13 mouse cellular contexts compared by ENCODE assay signal in genomic region chr3:28555795-28556570, GRCm38 (mm10).
DNase-seq lines count a peak whose midpoint lies in the region; ATAC-seq and TF ChIP-seq lines count a peak whose summit lies in the region.
"Had no signal": no experiment of that assay in that cellular context is flagged by ENCODE, and none has a peak within 500 bp of the region (broad histone marks: within the 10 kb centered on the region; RNA-seq: fewer than 3 reads in every experiment).

No protein-coding gene starts in this region.

- peak; percentile 82 for DNase-seq in heart, adult 11 months
- DNase-seq in heart, postnatal 14 days: no peak
- DNase-seq in lung, postnatal 4 days: no peak
- no peak for DNase-seq in stomach, postnatal 0 days (ENCODE audit: low spot score)
- DNase-seq in frontal cortex, postnatal 14 days (ENCODE audit: low spot score in 2 of 2): no peak
- DNase-seq: cerebellum, adult 8-10 months; gastrocnemius, postnatal 36 days; kidney, adult 18-20 months had no signal

- H3K36me3 ChIP-seq in lung, embryonic 15.5 days: no peaks in the 10 kb centered on the region
- no peaks in the 10 kb centered on the region for H3K36me3 ChIP-seq in forebrain, embryonic 16.5 days (ENCODE audit: control insufficient read depth, insufficient read depth)
- H3K36me3 ChIP-seq in stomach, postnatal 0 days (ENCODE audit: control insufficient read depth, insufficient read depth, low read length): no peaks in the 10 kb centered on the region
- H3K36me3 ChIP-seq: hindbrain, embryonic 10.5 days had no signal

- H3K9me3 ChIP-seq in lung, embryonic 15.5 days: no peaks in the 10 kb centered on the region
- no peaks in the 10 kb centered on the region for H3K9me3 ChIP-seq in forebrain, embryonic 16.5 days (ENCODE audit: control insufficient read depth, low read length)
- H3K9me3 ChIP-seq in stomach, postnatal 0 days (ENCODE audit: control insufficient read depth, low read length): no peaks in the 10 kb centered on the region
- H3K9me3 ChIP-seq: hindbrain, embryonic 10.5 days had no signal

- no peak for ATAC-seq in lung, embryonic 15.5 days (ENCODE audit: borderline replicate concordance, extremely low read depth, low FRiP score, low TSS enrichment)
- ATAC-seq in forebrain, embryonic 16.5 days: no peak
- no peak for ATAC-seq in stomach, postnatal 0 days (ENCODE audit: low FRiP score, low TSS enrichment)

- no peak overlapping the region for H3K4me2 ChIP-seq in lung, embryonic 15.5 days
- H3K4me2 ChIP-seq in forebrain, embryonic 16.5 days (ENCODE audit: low read length): no peak overlapping the region
- no peak overlapping the region for H3K4me2 ChIP-seq in stomach, postnatal 0 days (replicated peaks; ENCODE audit: low read depth)

- no peak for TF ChIP-seq EP300 in stomach, postnatal 0 days (optimal IDR thresholded peaks at IDR 0.05)

- 0 out of 2 replicates have a peak overlapping the region, but pooled peaks have one; percentile 3 for H3K27ac ChIP-seq in lung, embryonic 15.5 days
- peak overlapping the region; percentile 77 for H3K27ac ChIP-seq in forebrain, embryonic 16.5 days (ENCODE audit: low read length)
- H3K27ac ChIP-seq in stomach, postnatal 0 days (replicated peaks): 0 out of 2 replicates have a peak overlapping the region, but pooled peaks have one; percentile 4
- H3K27ac ChIP-seq: hindbrain, embryonic 10.5 days; liver, embryonic 14.5 days had no signal

- H3K27me3 ChIP-seq in lung, embryonic 15.5 days: no peaks in the 10 kb centered on the region
- no peaks in the 10 kb centered on the region for H3K27me3 ChIP-seq in forebrain, embryonic 16.5 days (replicated peaks; ENCODE audit: control insufficient read depth, insufficient read depth, low read length)
- H3K27me3 ChIP-seq in stomach, postnatal 0 days (ENCODE audit: control insufficient read depth, insufficient read depth, low read length): no peaks in the 10 kb centered on the region

- peaks cover 12% of the 10 kb centered on the region for H3K4me1 ChIP-seq in lung, embryonic 15.5 days
- peaks cover 48% of the 10 kb centered on the region for H3K4me1 ChIP-seq in forebrain, embryonic 16.5 days (replicated peaks; ENCODE audit: control insufficient read depth, insufficient read depth, low read length)
- peaks cover 3% of the 10 kb centered on the region; the same call in 1 of the 2 replicates for H3K4me1 ChIP-seq in stomach, postnatal 0 days (replicated peaks; ENCODE audit: control insufficient read depth, insufficient read depth)

- H3K4me3 ChIP-seq in lung, embryonic 15.5 days: no peak overlapping the region
- H3K4me3 ChIP-seq in forebrain, embryonic 16.5 days (replicated peaks; ENCODE audit: low read length): no peak overlapping the region
- H3K4me3 ChIP-seq in stomach, postnatal 0 days (ENCODE audit: low read depth, low read length): no peak overlapping the region
- H3K4me3 ChIP-seq: hindbrain, embryonic 10.5 days; myocyte had no signal

- intact Hi-C loops in heart, postnatal 14 days (cut with DNase I): loop anchor here (10.0 kb wide), 1 partner anchor 291 kb away; the partner anchor contains the start of gene Tnik

- whole genome bisulfite sequencing in lung, embryonic 15.5 days: 30% methylated on average over 7 of the region's 7 CpGs
- 41% methylated on average over 7 of the region's 7 CpGs for WGBS in forebrain, embryonic 16.5 days
- WGBS in stomach, postnatal 0 days: 42% methylated on average over 7 of the region's 7 CpGs

- TF ChIP-seq CTCF in stomach, postnatal 0 days (IDR thresholded peaks at IDR 0.05; ENCODE audit: low read depth): no peak

- H3K9ac ChIP-seq in lung, embryonic 15.5 days: no peak overlapping the region
- H3K9ac ChIP-seq in forebrain, embryonic 16.5 days (replicated peaks; ENCODE audit: low read depth, low read length): no peak overlapping the region
- no peak overlapping the region for H3K9ac ChIP-seq in stomach, postnatal 0 days (ENCODE audit: low read length)
- H3K9ac ChIP-seq: liver, embryonic 14.5 days had no signal

Comparison
In these comparisons a context has a peak if more than half of its experiments do, and no peak if none do; other contexts are left out.
1. H3K27ac ChIP-seq: peak in every context shown above with its lines; median percentile 77 in forebrain, embryonic 16.5 days; 4 in stomach, postnatal 0 days; 3 in lung, embryonic 15.5 days.